Mouse (Mus musculus): ENCODE measurements around the gene Hoxd8.

The Hoxd8 gene

DNA sequence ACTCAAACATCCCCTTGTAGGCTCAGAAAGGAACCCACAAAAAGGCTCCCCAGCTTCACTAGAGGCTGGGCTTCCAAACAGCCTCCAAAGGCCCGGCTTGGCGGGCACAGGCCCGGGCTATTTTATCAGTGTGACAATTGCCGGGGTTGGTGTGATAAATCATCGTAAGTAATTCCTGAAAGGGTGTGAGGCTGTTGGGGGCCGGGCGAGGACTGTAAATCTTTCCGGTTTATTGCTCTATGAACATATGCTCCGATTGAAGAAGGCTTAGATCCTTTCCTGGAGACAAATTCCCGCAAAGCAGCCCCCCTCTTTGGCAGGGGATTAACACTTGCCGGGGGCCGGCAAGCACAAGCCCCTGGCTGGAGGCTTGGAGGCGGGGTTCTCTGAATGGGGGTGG is 30.0 kb downstream of the Hoxd8 start:
- H3K27me3 ChIP-seq (ENCODE audit: control insufficient read depth, insufficient read depth, low read length, poor library complexity, severe bottlenecking), result peaks cover 2% of the 10 kb centered on the region; the same call in 1 of the 2 replicates
- no peaks in the 10 kb centered on the region for H3K36me3 ChIP-seq (ENCODE audit: control insufficient read depth, insufficient read depth, low read length, poor library complexity, severe bottlenecking)
- DNase-seq (ENCODE audit: low read depth, low spot score), result no peak

DNA sequence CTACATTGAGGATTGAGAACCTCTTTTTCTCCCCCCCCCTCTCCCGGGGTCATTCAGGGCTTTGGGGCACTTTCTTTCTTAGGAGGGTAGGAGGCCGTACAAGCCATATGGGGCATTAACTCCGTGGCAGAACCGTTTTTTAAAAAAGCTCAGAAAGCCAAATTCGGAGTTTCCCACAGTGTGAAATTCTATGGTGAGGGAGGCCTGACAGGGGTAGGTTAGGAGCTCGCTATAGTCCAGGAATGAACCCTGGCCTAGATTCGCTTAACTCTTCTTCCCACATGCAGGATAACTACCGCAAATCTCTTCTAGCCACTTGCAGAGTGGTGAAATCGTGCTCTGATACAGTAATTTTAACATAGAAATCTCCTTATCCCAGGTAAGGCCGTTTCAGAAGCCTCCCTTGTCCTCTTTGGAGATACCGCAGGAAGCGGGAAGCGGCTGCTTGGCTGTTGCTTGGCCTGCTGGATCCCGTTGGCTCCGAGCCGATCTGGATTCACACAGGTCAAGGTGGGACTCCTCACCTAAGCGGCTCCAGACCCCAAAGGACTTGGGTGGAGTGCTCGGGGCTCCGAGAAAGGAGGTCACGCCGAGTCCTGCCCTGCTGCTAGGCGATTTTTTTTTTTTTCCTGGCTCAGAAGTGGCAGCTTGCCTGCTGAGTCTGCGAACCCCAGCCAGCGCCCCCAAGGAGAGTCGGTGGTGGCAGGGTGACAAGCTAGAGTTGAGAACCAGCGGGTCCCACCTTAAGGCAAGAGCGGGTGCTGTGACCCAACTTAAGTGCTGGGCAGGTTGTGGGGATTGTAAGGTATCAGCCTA is 30.8 kb downstream of the Hoxd8 start:
- no peak for DNase-seq (ENCODE audit: low read depth, low spot score)
- Histone ChIP-seq H3K36me3 (ENCODE audit: control insufficient read depth, insufficient read depth, low read length, poor library complexity, severe bottlenecking) (no peaks in the 10 kb centered on the region), H3K27me3 (ENCODE audit: control insufficient read depth, insufficient read depth, low read length, poor library complexity, severe bottlenecking) (peaks cover 2% of the 10 kb centered on the region; the same call in 1 of the 2 replicates)

DNA sequence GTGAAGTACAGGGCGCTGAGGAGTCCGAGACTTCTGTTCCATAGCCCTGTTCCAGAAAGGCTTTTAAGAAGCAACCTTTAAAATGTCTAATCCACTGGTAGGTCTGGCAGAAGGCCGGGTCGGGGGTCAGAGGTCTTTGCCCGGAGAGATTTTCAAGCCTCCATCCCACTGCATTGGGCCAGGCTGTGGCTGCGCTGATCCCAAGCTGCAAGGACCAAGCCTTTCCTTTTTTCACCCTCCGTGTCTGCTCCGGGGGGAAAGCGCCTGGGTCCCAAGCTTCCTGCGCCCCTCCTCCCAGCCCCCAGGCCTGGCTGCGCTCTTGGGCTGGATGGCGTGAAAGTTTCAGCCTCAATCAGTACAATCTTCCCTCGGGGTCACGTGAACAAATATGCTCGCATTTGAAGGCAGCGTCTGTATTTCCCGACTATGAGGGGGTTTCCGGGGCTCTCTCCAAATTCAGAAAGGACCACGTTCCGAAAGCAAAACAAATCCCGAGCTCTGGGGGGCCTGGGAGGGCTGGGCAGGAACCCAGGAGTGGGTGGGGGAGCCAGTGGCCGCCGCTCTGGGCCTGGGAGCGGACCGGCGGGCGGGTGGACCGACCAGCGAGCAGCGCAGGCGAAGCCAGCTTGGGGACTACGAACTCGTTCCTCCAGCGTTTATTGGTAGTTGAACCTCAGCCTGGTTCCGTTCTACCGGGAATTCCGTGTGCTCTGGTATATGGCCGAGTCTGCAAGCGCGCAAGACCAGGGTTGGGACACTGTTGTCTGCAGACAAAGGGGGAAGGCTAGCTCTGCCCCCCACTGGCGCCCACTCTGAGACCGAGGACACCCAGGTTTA is 31.7 kb downstream of the Hoxd8 start:
- no peaks in the 10 kb centered on the region for H3K36me3 ChIP-seq (ENCODE audit: control insufficient read depth, insufficient read depth, low read length, poor library complexity, severe bottlenecking)
- H3K27me3 ChIP-seq (ENCODE audit: control insufficient read depth, insufficient read depth, low read length, poor library complexity, severe bottlenecking), result peaks cover 2% of the 10 kb centered on the region
- no peak for DNase-seq (ENCODE audit: low read depth, low spot score)

DNA sequence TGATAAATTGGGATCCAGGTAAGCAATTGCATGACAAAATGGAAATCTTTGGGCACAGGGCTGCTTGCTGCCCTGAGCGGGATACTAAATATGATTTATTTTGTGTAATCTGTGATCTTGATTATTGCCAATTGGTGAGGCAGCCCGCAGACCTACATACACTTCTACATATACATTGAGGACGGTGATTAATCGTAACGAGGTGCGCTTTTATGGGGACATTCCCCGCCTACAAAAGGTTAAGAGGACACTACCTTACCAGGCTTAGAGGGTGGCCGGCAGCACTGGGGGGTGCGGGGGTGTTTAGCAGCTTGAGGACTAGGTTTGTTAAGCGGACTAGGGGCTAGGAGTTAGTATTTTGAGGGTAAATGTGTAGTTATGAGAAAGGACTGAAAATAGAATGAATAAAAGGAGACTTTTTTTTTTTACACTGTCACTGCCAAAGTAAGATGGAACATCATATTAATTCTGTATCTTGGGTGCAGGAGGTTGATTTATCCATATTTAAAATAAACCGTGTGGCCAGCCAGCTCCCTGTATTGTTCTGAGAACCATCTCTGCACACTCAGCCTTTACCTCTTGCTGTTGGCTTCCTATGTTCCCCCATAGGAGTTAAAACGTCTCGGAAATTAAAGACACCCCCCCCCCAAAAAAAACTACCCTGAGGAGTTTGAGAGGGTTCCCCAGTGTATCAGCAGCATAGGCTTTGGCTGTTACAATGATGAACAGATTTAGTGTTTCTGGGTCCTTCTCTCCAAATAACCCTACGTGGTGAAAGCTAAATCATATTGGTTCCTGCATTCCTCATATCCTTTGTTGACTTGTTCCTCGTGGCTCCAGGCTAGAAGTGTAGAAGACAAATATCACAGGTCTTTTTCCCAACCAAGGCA is 32.5 kb downstream of the Hoxd8 start:
- Histone ChIP-seq H3K36me3 (ENCODE audit: control insufficient read depth, insufficient read depth, low read length, poor library complexity, severe bottlenecking) (no peaks in the 10 kb centered on the region), H3K27me3 (ENCODE audit: control insufficient read depth, insufficient read depth, low read length, poor library complexity, severe bottlenecking) (peaks cover 2% of the 10 kb centered on the region)
- no peak for DNase-seq (ENCODE audit: low read depth, low spot score)

DNA sequence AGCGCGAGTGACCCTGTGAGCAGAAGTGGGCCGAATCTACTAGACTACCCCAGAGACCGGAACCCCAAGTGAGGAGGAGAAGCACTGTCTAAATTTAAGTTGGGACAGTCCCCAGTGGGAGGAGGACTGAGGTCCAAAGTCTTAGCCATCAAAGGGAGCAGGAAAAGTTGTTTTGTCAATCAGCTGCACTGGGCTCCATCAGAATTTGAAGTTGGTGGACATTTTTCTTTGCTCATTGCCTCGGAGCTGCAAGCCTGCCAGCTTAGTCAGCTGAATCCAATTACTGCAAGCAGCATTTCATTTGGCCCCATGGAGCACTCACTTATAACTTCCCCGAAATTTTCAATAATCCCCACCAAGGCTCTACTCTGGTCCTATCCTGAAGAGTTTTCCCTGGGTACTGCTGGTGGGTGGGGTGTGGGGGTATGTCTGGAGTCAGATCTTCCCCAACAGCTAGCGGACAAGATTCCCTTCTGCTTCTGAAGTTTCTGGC is 33.2 kb downstream of the Hoxd8 start:
- no peaks in the 10 kb centered on the region for H3K36me3 ChIP-seq (ENCODE audit: control insufficient read depth, insufficient read depth, low read length, poor library complexity, severe bottlenecking)
- no peak for DNase-seq (ENCODE audit: low read depth, low spot score)
- H3K27me3 ChIP-seq (ENCODE audit: control insufficient read depth, insufficient read depth, low read length, poor library complexity, severe bottlenecking), result peaks cover 2% of the 10 kb centered on the region

DNA sequence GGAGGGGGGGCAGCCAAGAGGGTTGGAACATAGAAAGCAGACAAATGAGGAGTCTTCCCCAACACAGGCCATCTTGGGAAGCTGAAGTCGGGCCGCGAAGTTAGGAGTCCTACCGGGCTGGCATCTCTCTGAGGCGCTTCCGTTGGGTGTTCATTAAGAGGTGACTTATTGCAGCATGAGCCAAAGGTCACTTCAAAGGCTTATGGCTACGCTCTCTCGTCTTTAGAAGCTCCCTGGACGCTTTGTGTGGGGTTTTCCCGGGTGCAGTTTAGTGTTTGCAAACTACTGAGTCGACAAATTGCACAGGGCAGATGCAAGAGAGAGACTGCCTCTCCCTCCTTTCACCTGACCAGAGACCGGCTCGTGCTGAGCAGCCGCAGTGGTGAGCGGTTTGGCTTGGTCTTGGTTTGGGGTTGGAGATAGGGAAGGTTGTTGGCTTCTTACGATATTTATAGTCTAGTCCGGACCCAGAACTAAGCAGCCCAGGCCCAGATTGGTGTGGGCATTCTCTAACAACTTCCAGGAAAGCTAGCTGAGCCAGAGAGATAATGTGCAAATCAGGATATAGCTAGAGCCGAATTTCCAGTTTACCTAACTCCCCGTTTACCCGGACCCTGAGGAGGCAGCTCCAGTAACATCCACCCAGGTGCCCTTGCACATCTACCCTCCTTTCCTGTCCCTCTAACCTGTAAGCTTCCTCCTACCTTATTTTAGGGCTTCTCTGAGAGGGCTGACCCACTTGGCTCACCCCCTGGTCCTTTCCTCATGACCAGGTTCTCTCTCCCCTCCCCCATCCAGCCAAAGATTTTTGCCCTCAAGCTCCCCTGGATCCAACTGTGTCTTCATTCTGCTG is 34.4 kb downstream of the Hoxd8 start:
- no peak for DNase-seq (ENCODE audit: low read depth, low spot score)

DNA sequence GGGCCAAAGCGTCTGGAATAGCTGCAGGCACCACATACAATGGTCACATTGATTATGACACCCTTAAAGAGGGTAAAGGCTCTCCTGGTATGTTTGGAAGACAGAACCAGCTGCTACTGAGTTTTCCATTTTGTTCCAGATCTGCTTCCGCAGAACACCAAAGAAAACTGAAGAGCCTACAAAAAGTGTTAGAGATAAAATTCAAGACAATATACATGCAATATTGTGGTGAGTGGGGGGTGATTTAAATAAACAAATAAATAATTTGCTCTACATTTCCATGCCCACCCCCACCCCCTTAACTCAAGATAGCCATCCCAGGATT is 35.0 kb downstream of the Hoxd8 start:
- no peak for DNase-seq (ENCODE audit: low read depth, low spot score)
- H3K36me3 ChIP-seq (ENCODE audit: control insufficient read depth, insufficient read depth, low read length, poor library complexity, severe bottlenecking), result no peaks in the 10 kb centered on the region
- peaks cover 2% of the 10 kb centered on the region; the same call in 1 of the 2 replicates for H3K27me3 ChIP-seq (ENCODE audit: control insufficient read depth, insufficient read depth, low read length, poor library complexity, severe bottlenecking)

More for the DNA sequence above, 34.4 kb downstream of the Hoxd8 start:
- Histone ChIP-seq H3K27me3 (ENCODE audit: control insufficient read depth, insufficient read depth, low read length, poor library complexity, severe bottlenecking) (peaks cover 2% of the 10 kb centered on the region; the same call in 1 of the 2 replicates), H3K36me3 (ENCODE audit: control insufficient read depth, insufficient read depth, low read length, poor library complexity, severe bottlenecking) (no peaks in the 10 kb centered on the region)

DNA sequence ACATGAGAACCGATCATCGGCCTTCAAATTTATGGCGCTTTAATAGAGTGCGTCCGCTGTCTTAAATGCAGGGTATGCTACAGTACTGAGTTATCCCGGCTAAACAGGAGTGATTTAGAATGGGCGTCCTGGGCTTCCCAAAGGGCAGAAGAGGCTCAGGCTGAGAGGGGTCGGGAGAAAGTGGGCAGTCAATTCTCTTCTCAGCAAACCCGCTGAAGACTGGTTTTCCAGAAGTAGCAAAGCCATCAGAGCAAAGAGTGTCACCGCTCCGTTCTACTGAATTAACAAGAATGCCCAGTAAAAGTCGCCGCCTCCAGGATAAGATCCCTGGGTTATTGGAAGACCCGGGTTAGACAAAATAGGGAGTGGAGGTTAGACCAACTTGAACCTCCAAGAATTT is 35.5 kb downstream of the Hoxd8 start:
- Histone ChIP-seq H3K36me3 (ENCODE audit: control insufficient read depth, insufficient read depth, low read length, poor library complexity, severe bottlenecking) (no peaks in the 10 kb centered on the region), H3K27me3 (ENCODE audit: control insufficient read depth, insufficient read depth, low read length, poor library complexity, severe bottlenecking) (peaks cover 2% of the 10 kb centered on the region; the same call in 1 of the 2 replicates)
- no peak for DNase-seq (ENCODE audit: low read depth, low spot score)

DNA sequence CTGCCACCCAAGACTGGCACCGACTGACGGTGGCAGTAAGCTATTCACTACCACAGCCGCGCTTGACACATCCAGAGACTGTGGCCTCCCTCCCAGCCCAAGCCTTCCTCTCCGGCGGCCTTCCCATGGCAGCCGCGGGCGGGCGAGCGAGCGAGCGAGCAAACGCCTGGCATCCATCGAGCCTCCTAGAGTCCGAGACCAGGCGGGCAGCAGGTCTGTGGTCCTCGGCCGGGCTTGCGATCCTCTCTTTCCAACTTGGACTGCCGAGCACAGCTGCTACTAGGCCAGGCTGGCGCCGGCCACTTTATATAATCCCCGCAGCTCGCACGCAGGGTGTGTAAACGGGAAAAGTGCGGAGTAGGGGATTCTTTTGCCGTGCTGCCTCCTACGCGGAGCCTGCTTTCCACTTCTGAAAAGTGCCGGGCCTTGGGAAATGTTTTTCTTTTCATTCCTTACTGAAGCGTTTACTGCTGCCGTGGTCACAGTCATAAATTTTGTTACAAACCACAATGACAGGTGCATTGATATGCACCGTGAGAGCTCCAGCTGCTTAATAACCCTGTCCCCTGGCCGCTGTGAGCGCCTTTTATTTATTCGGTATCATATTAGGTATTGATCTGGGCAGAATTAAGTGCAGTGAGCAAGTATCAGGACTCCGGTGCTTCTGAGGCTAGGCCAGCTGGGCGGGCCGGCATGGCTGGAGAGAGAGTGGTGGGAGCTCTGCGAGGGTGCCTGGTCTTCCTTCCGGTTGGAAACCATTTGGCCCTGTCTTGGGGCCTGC is 36.1 kb downstream of the Hoxd8 start:
- Histone ChIP-seq H3K36me3 (ENCODE audit: control insufficient read depth, insufficient read depth, low read length, poor library complexity, severe bottlenecking) (no peaks in the 10 kb centered on the region), H3K27me3 (ENCODE audit: control insufficient read depth, insufficient read depth, low read length, poor library complexity, severe bottlenecking) (peaks cover 2% of the 10 kb centered on the region; the same call in 1 of the 2 replicates)
- DNase-seq (ENCODE audit: low read depth, low spot score), result no peak

DNA sequence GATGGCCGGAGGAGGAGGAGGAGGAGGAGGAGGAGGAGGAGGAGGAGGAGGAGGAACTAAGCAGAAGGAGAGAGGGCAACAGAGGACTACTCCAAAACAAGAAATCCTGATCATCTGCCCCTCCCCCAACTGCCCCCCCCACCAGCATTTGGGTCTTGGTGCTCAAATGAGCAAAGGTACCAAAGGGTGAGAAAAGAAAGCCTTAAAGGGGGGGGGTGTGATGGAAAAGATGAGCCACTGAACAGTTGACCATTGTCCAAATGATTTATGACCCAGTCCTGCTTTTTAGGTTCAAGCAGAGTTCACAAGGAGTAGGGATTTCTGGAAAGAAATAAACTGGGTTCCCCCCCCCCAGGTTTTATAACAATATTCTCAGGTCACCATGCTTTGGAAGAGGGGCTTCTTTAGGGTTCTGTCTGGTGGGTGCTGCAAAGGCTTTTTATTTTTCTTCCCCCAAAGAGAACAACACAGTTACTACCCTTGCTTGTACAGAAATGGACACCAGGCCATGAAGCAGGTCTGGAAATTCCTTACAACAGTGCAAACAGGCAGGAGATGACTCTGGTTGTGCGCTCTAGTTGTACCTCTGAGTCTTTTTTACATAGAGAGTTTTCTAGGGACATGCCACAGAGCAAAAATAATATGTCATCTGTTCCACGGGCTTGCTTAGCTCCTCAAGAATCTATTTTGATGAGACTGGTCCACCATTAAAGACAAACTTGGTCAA is 37.0 kb downstream of the Hoxd8 start:
- Histone ChIP-seq H3K36me3 (ENCODE audit: control insufficient read depth, insufficient read depth, low read length, poor library complexity, severe bottlenecking) (no peaks in the 10 kb centered on the region), H3K27me3 (ENCODE audit: control insufficient read depth, insufficient read depth, low read length, poor library complexity, severe bottlenecking) (peaks cover 2% of the 10 kb centered on the region; the same call in 1 of the 2 replicates)
- no peak for DNase-seq (ENCODE audit: low read depth, low spot score)

DNA sequence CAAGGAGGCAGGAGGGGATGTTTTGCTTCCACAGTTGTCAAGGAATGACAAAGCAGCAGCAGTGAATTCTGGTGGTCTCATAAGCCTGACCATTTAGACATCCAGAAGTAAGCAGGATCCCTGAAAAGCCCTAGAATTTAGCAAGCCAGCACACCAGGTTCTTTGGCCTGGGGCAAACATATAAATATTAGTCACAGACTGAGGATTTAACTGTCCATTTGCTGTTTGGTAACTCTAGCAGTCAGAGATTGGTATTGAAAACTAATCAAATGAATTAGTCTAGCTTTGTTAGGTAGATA is 37.5 kb downstream of the Hoxd8 start:
- H3K36me3 ChIP-seq (ENCODE audit: control insufficient read depth, insufficient read depth, low read length, poor library complexity, severe bottlenecking), result no peaks in the 10 kb centered on the region
- no peak for DNase-seq (ENCODE audit: low read depth, low spot score)
- peaks cover 2% of the 10 kb centered on the region; the same call in 1 of the 2 replicates for H3K27me3 ChIP-seq (ENCODE audit: control insufficient read depth, insufficient read depth, low read length, poor library complexity, severe bottlenecking)

DNA sequence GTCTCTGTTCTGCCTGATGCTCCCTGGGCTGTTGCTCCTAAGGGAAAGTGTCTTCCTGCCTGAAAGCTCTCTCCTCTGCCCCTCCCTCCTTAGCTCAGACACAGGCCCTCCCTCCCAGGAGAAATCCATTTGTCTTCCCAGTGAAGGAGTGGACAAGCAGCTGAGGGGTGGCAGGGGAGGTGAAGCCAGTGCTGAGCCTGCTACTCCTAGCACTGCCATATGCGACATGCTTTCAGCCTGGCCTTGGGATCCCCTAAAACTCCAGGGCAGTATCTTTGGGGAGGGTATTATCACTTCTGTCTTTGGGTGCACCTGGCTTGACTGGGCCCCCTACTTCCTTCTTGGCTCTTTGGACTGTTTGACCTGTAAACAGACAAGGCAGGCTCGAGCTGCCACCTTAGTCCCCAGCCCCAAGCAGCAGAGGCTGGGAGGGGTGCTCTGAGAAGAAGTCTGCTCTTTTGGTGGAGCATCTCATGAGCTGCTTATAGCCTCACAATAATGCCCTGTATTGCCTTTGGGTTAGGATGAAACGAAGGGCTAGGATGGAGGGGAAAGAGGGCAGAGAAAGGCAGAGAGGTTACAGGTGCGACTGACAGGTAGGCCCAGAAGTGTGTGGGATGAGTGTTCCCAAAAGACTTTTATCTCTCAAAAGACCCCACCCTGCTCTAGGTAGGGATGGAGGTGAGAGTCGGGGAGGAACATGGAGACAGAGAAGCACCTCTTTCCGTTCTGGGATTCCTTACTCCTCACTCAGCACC is 41.3 kb downstream of the Hoxd8 start:
- H3K36me3 ChIP-seq (ENCODE audit: control insufficient read depth, insufficient read depth, low read length, poor library complexity, severe bottlenecking), result no peaks in the 10 kb centered on the region
- DNase-seq (ENCODE audit: low read depth, low spot score), result no peak
- no peaks in the 10 kb centered on the region for H3K27me3 ChIP-seq (ENCODE audit: control insufficient read depth, insufficient read depth, low read length, poor library complexity, severe bottlenecking)

All from splenic B cell, adult 2 months (primary cell).